Mouse (Mus musculus) heart, postnatal 36 days (tissue): ENCODE measurements around the gene Olfr1263. TPM values are rescaled to one million over a fixed set of nuclear protein-coding genes. Genes with fewer than 3 reads are reported as not detected.

Experiments used
- DNase-seq, 2 experiments: peaks; one replicate each; pipeline ENCODE4 v3.0.0; 2021 to 2022
- intact Hi-C: fragments of 180-260 bp; cut with DNase I; formaldehyde crosslinking; loops from one replicate; pipeline ENCODE4 v1.15.1; 2025
- total RNA-seq, 2 experiments: library from RNA; stranded (reverse); gene quantifications; 2 replicates each; pipeline ENCODE4 v1.2.3; 2021

Olfr1263 gene
- not detected for total RNA-seq

GRCm38 (mm10) chr2:90011831-90012230, at the start of gene Olfr1263:
Gene Olfr1263 (plus strand): TSS chr2:90012131.
- DNase-seq, result no peak
- intact Hi-C loops, result no loop called here

- intact Hi-C loops, result no loop called here
- no peak for DNase-seq
Measured at GRCm38 (mm10) chr2:89974184-89974583, 37.7 kb upstream of the Olfr1263 start, which contains the start of gene Olfr1260. Gene Olfr1260 (plus strand): TSS chr2:89974340.

- intact Hi-C loops, result no loop called here
Measured at GRCm38 (mm10) chr2:89977709-89978108, 34.2 kb upstream of the Olfr1263 start.

GRCm38 (mm10) chr2:89990921-89991320, 21.0 kb upstream of the Olfr1263 start, which contains the start of gene Olfr1261:
Gene Olfr1261 (plus strand): TSS chr2:89991221.
- DNase-seq, result no peak
- intact Hi-C loops, result no loop called here

More at GRCm38 (mm10) chr2:89977709-89978108, 34.2 kb upstream of the Olfr1263 start:
- DNase-seq, result no peak

- no peak for DNase-seq
- intact Hi-C loops, result no loop called here
Measured at GRCm38 (mm10) chr2:89999845-90000244, 12.1 kb upstream of the Olfr1263 start, which contains the start of gene Olfr1262. Gene Olfr1262 (plus strand): TSS chr2:90000145.

- no peak for DNase-seq
- intact Hi-C loops, result no loop called here
Measured at GRCm38 (mm10) chr2:90025477-90025876, 13.5 kb downstream of the Olfr1263 start, which contains the start of gene Olfr1264. Gene Olfr1264 (minus strand): TSS chr2:90025577.

GRCm38 (mm10) chr2:90035037-90035436, 23.1 kb downstream of the Olfr1263 start, which contains the start of gene Olfr1265:
Gene Olfr1265 (plus strand): TSS chr2:90035337.
- intact Hi-C loops, result no loop called here

GRCm38 (mm10) chr2:90063494-90063893, 51.6 kb downstream of the Olfr1263 start, which contains the start of gene Olfr140:
Gene Olfr140 (minus strand): TSS chr2:90063594.
- intact Hi-C loops, result no loop called here
- DNase-seq, result no peak

More at GRCm38 (mm10) chr2:90035037-90035436, 23.1 kb downstream of the Olfr1263 start, which contains the start of gene Olfr1265:
- no peak for DNase-seq

Other genes with a start within 250 kb of the Olfr1263 start
- not detected for gene Olfr1254, start 218.5 kb upstream of the Olfr1263 start, total RNA-seq
- not detected for gene Olfr1255, start 200.1 kb upstream of the Olfr1263 start, total RNA-seq
- not detected for gene Olfr1256, start 170.6 kb upstream of the Olfr1263 start, total RNA-seq
- gene Olfr48, start 163.9 kb upstream of the Olfr1263 start, total RNA-seq, result not detected
- not detected for gene Olfr1257, start 133.7 kb upstream of the Olfr1263 start, total RNA-seq
- gene Olfr1258, start 84.8 kb upstream of the Olfr1263 start, total RNA-seq, result not detected
- gene Olfr1259, start 63.5 kb upstream of the Olfr1263 start, total RNA-seq, result not detected
- gene Olfr1260, start 37.8 kb upstream of the Olfr1263 start, total RNA-seq, result not detected
- not detected for gene Olfr1261, start 20.9 kb upstream of the Olfr1263 start, total RNA-seq
- not detected for gene Olfr1262, start 12.0 kb upstream of the Olfr1263 start, total RNA-seq
- gene Olfr1264, start 13.4 kb downstream of the Olfr1263 start, total RNA-seq, result not detected
- gene Olfr1265, start 23.2 kb downstream of the Olfr1263 start, total RNA-seq, result not detected
- gene Olfr140, start 51.5 kb downstream of the Olfr1263 start, total RNA-seq, result not detected
- not detected for gene Olfr1269, start 109.3 kb downstream of the Olfr1263 start, total RNA-seq
- gene Olfr32, start 130.2 kb downstream of the Olfr1263 start, total RNA-seq, result not detected
- not detected for gene Olfr1270, start 141.0 kb downstream of the Olfr1263 start, total RNA-seq
- not detected for gene Olfr1506, start 212.4 kb downstream of the Olfr1263 start, total RNA-seq
- not detected for gene Olfr142, start 245.5 kb downstream of the Olfr1263 start, total RNA-seq